Mouse (Mus musculus) cerebellum, postnatal 25 days (tissue): ENCODE data around the gene Rad51b.

Experiments used
- DNase-seq, 2 experiments: peaks; one replicate each; pipeline ENCODE4 v3.0.0; 2021; ENCODE audit warnings: mixed read lengths in 2 of 2

The Rad51b gene

GRCm38 (mm10) chr12:79745845-79746510, 448.9 kb downstream of the Rad51b start:
- DNase-seq = no peak

GRCm38 (mm10) chr12:79747541-79747940, 450.5 kb downstream of the Rad51b start:
- no peak for DNase-seq

- DNase-seq = no peak
These were observed 451.8 kb downstream of the Rad51b start for GRCm38 (mm10) chr12:79748862-79749261.

- DNase-seq = no peak
These were observed 453.4 kb downstream of the Rad51b start for GRCm38 (mm10) chr12:79750253-79751125.

- DNase-seq = peak in 1 of 2 experiments; percentile 8
These were observed 454.7 kb downstream of the Rad51b start for GRCm38 (mm10) chr12:79751781-79752180.

GRCm38 (mm10) chr12:79752189-79752588, 455.1 kb downstream of the Rad51b start:
- DNase-seq = no peak

GRCm38 (mm10) chr12:79755617-79756016, 458.5 kb downstream of the Rad51b start:
- DNase-seq = no peak

- DNase-seq = no peak
These were observed 459.3 kb downstream of the Rad51b start for GRCm38 (mm10) chr12:79756352-79756751.

- DNase-seq = no peak
These were observed 460.7 kb downstream of the Rad51b start for GRCm38 (mm10) chr12:79757775-79758174.

GRCm38 (mm10) chr12:79759180-79759902, 462.3 kb downstream of the Rad51b start:
- DNase-seq = no peak

- no peak for DNase-seq
These were observed 464.1 kb downstream of the Rad51b start for GRCm38 (mm10) chr12:79761217-79761616.

- no peak for DNase-seq
These were observed 465.0 kb downstream of the Rad51b start for GRCm38 (mm10) chr12:79762087-79762486.

GRCm38 (mm10) chr12:79762570-79763275, 465.6 kb downstream of the Rad51b start:
- no peak for DNase-seq

- peak in 1 of 2 experiments; percentile 11 for DNase-seq
These were observed 469.0 kb downstream of the Rad51b start for GRCm38 (mm10) chr12:79766116-79766515.

GRCm38 (mm10) chr12:79768741-79769322, 471.8 kb downstream of the Rad51b start:
- DNase-seq = no peak

- DNase-seq = no peak
These were observed 472.7 kb downstream of the Rad51b start for GRCm38 (mm10) chr12:79769763-79770162.

GRCm38 (mm10) chr12:79771194-79771593, 474.1 kb downstream of the Rad51b start:
- no peak for DNase-seq

GRCm38 (mm10) chr12:79771741-79772140, 474.7 kb downstream of the Rad51b start:
- DNase-seq = no peak

GRCm38 (mm10) chr12:79773246-79773645, 476.2 kb downstream of the Rad51b start:
- no peak for DNase-seq

- no peak for DNase-seq
These were observed 477.5 kb downstream of the Rad51b start for GRCm38 (mm10) chr12:79774571-79774970.

GRCm38 (mm10) chr12:79776828-79777227, 479.7 kb downstream of the Rad51b start:
- DNase-seq = no peak

GRCm38 (mm10) chr12:79780745-79781144, 483.7 kb downstream of the Rad51b start:
- no peak for DNase-seq
